Mouse (Mus musculus): ENCODE data around the gene Olfr1111. TPM values are rescaled to one million over a fixed set of nuclear protein-coding genes. Genes with fewer than 3 reads are reported as not detected.
"Not testable (repeated sequence)": the region's sequence is repeated elsewhere in the genome, so short reads cannot be mapped to it uniquely, and the experiment has no call there.

Olfr1111 gene
- polyA plus RNA-seq (2012; rRNA removed) = not detected in 2 replicates

DNA sequence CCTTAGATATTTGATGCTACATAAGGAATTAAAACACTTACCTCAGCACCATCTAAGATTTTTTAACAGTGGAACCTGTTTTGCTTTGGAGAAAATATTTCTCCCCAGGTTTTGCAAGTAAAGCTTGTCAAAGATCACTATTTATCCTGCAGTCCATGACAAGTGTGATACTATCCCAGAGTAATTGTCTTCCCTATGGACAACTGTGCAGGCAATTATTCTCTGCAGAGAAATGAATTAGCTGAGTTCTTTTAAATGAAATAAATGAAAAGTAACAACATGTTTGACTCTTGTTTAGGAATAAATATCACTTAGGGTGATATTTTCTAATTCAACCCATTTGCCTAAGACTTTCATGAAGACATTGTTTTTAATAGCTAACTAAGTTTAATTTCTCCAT lies at the start of gene Olfr1111:
Gene Olfr1111 (minus strand): TSS at position 101 of the 400 bp plus-strand sequence.
- no peak for DNase-seq (ENCODE audit: low spot score)

DNA sequence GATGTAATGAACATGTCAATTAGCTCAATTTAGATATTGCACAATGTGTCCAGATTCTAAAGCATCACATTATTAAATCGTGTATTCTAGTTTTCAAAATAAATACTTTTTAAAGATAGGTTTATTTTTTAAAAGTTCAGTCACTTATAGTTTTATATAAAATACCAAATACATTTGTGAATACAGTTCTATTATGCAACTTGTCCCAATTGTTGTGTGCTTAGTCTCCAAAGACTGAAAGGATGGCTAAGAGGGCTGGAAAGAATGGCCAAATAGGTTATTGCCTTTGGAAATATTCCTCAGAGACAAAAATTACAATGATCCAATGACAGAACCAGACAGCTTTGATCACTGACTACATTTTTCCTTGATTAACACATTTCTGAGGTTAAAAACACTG lies 35.1 kb upstream of the Olfr1111 start, which contains the start of gene Olfr1112:
Gene Olfr1112 (plus strand): TSS at position 301 of the 400 bp plus-strand sequence.
- DNase-seq (ENCODE audit: low spot score) = no peak

DNA sequence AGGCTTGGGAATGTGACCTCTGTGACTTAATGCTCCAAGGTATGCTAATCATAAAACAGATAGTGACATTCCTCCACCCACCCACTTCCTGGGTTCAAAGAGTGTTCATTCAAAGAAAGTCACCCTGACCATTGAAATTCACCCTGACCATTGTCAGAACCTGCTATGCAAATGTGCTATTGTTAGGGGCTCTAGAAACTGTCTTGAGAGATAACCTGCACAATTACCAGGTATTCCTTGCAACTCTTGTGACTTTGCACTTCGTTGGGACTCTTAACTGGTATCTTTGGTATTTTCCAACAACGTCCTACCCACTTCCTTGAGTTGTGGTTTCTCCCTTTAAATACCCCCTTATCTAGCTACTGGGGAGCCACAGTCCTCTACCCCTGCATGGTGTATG lies 15.3 kb upstream of the Olfr1111 start:
- DNase-seq (ENCODE audit: low spot score) = not testable (repeated sequence)

DNA sequence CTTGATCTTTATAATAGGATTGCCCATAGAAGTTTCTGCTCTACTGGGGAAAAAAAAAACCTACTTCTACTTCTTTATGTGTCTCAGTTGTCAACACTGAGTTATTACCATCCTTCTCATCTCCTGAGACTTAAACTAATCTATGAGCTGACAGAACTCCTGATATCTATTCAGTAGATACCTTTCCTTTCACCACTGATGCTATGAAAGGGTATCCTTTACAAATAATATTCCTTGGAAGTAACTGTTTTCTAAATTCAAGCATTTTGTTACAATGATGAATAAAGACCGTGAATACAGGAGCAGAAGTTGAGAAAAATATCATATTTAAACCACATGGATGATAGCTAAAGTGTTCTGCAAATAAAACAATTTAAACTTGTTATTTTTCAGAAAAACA lies 12.2 kb downstream of the Olfr1111 start, which contains the start of gene Olfr1110:
Gene Olfr1110 (minus strand): TSS at position 101 of the 400 bp plus-strand sequence.
- no peak for DNase-seq (ENCODE audit: low spot score)

DNA sequence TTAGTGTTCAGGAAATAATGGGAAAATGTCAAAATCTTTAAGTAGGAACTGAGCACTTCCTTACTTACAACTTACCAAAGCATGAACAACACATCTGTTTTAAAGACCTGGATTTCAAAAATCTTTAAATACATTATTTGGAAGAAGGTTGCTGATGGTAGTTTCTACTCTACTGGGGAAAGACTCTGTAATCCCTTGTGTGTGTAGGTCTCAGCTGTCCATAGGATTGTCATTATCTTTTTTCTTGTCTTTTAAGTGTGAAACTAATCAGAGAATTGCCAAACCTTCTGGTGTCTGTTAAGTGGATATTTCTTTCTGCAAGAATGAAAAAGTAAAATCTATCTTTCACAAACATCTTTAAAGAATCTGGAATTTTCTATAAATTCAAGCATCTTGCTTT lies 38.0 kb downstream of the Olfr1111 start, which contains the start of gene Olfr259:
Gene Olfr259 (minus strand): TSS at position 101 of the 400 bp plus-strand sequence.
- DNase-seq (ENCODE audit: low spot score) = no peak

Other genes starting within 250 kb of the Olfr1111 start
- not detected in 2 replicates for gene Olfr1098, start 228.1 kb downstream of the Olfr1111 start, polyA plus RNA-seq (2012; rRNA removed)
- gene Olfr1099, start 191.9 kb downstream of the Olfr1111 start, polyA plus RNA-seq (2012; rRNA removed) = not detected in 2 replicates
- not detected in 2 replicates for gene Olfr1100, start 172.7 kb downstream of the Olfr1111 start, polyA plus RNA-seq (2012; rRNA removed)
- gene Olfr1101, start 161.4 kb downstream of the Olfr1111 start, polyA plus RNA-seq (2012; rRNA removed) = not detected in 2 replicates
- not detected in 2 replicates for gene Olfr1102, start 154.2 kb downstream of the Olfr1111 start, polyA plus RNA-seq (2012; rRNA removed)
- gene Olfr1104, start 125.5 kb downstream of the Olfr1111 start, polyA plus RNA-seq (2012; rRNA removed) = not detected in 2 replicates
- not detected in 2 replicates for gene Olfr1105, start 116.1 kb downstream of the Olfr1111 start, polyA plus RNA-seq (2012; rRNA removed)
- gene Olfr1106, start 100.4 kb downstream of the Olfr1111 start, polyA plus RNA-seq (2012; rRNA removed) = not detected in 2 replicates
- not detected in 2 replicates for gene Olfr1107, start 76.8 kb downstream of the Olfr1111 start, polyA plus RNA-seq (2012; rRNA removed)
- not detected in 2 replicates for gene Olfr1109, start 56.6 kb downstream of the Olfr1111 start, polyA plus RNA-seq (2012; rRNA removed)
- not detected in 2 replicates for gene Olfr259, start 38.1 kb downstream of the Olfr1111 start, polyA plus RNA-seq (2012; rRNA removed)
- not detected in 2 replicates for gene Olfr1110, start 12.3 kb downstream of the Olfr1111 start, polyA plus RNA-seq (2012; rRNA removed)
- not detected in 2 replicates for gene Olfr1112, start 35.2 kb upstream of the Olfr1111 start, polyA plus RNA-seq (2012; rRNA removed)
- gene Olfr1113, start 56.3 kb upstream of the Olfr1111 start, polyA plus RNA-seq (2012; rRNA removed) = not detected in 2 replicates
- not detected in 2 replicates for gene Olfr1115, start 95.4 kb upstream of the Olfr1111 start, polyA plus RNA-seq (2012; rRNA removed)
- gene Olfr1116, start 114.9 kb upstream of the Olfr1111 start, polyA plus RNA-seq (2012; rRNA removed) = not detected in 2 replicates
- gene Olfr1118, start 155.0 kb upstream of the Olfr1111 start, polyA plus RNA-seq (2012; rRNA removed) = not detected in 2 replicates
- not detected in 2 replicates for gene Olfr1120, start 202.2 kb upstream of the Olfr1111 start, polyA plus RNA-seq (2012; rRNA removed)
- not detected in 2 replicates for gene Olfr1121, start 217.3 kb upstream of the Olfr1111 start, polyA plus RNA-seq (2012; rRNA removed)
- gene Olfr1122, start 233.2 kb upstream of the Olfr1111 start, polyA plus RNA-seq (2012; rRNA removed) = not detected in 2 replicates